30 mouse cellular contexts compared by ENCODE assay signal in genomic region chr8:125049826-125050225, GRCm38 (mm10).
"Had no signal": no experiment of that assay in that cellular context is flagged by ENCODE, and none has a peak within 500 bp of the region (broad histone marks: within the 10 kb centered on the region; RNA-seq: fewer than 3 reads in every experiment).

No protein-coding gene starts in this region.

- H3K9me3 ChIP-seq: heart, embryonic 12.5 days; heart, embryonic 15.5 days; hindbrain, embryonic 12.5 days; hindbrain, embryonic 13.5 days; hindbrain, embryonic 15.5 days; intestine, embryonic 15.5 days; kidney, embryonic 15.5 days had no signal

- H3K36me3 ChIP-seq: heart, embryonic 12.5 days; heart, embryonic 15.5 days; hindbrain, embryonic 10.5 days; hindbrain, embryonic 12.5 days; hindbrain, embryonic 13.5 days; hindbrain, embryonic 15.5 days; intestine, embryonic 15.5 days; kidney, embryonic 15.5 days had no signal

- DNase-seq: heart, postnatal 10 days; heart, postnatal 14 days; heart, postnatal 36 days; heart, postnatal 4 days; kidney, adult 11 months; kidney, adult 18-20 months; kidney, adult 2 months; kidney, adult 8-10 months; kidney, adult 9 months; kidney, postnatal 10 days; kidney, postnatal 14 days; kidney, postnatal 25 days; kidney, postnatal 36 days; kidney, postnatal 4 days; layer of hippocampus, adult 9-11 months; layer of hippocampus, postnatal 36 days had no signal

- H3K9ac ChIP-seq: heart, embryonic 12.5 days; heart, embryonic 13.5 days; heart, embryonic 15.5 days; hindbrain, embryonic 12.5 days; hindbrain, embryonic 13.5 days; hindbrain, embryonic 14.5 days; hindbrain, embryonic 15.5 days; intestine, embryonic 15.5 days; kidney, embryonic 15.5 days had no signal

- H3K4me3 ChIP-seq: heart, embryonic 12.5 days; heart, embryonic 13.5 days; heart, embryonic 15.5 days; hindbrain, embryonic 10.5 days; hindbrain, embryonic 12.5 days; hindbrain, embryonic 13.5 days; hindbrain, embryonic 15.5 days; intestine, embryonic 15.5 days; kidney, embryonic 15.5 days; layer of hippocampus, adult 2 months; left cerebral cortex, adult 2 months had no signal

- H3K27ac ChIP-seq: heart, embryonic 13.5 days; heart, embryonic 15.5 days; hindbrain, embryonic 10.5 days; hindbrain, embryonic 12.5 days; hindbrain, embryonic 13.5 days; hindbrain, embryonic 14.5 days; hindbrain, embryonic 15.5 days; hindbrain, postnatal 0 days; intestine, embryonic 15.5 days; kidney, embryonic 15.5 days; kidney, postnatal 0 days; layer of hippocampus, adult 2 months; left cerebral cortex, adult 2 months had no signal
